Mouse (Mus musculus) heart, embryonic 12.5 days (tissue): ENCODE data around the gene Rabgap1l. TPM values are rescaled to one million over a fixed set of nuclear protein-coding genes. Genes with fewer than 3 reads are reported as not detected.
A peak's percentile ranks its signal among the peaks of the same experiment; 100 is the strongest.

Experiments used
- ATAC-seq: fragments of 200-750 bp; cut with Nextera tagmentation; 2 replicates; pipeline ENCODE4 v1.8.0; 2017; ENCODE audit warnings: moderate TSS enrichment, moderate library complexity; ENCODE audit not compliant: insufficient number of reproducible peaks, low FRiP score
- H3K27ac ChIP-seq: fragments of 300-500 bp; sonication (generic); 2 replicates; pipeline ENCODE4 v1.5.1; 2016; ENCODE audit warnings: mild to moderate bottlenecking, moderate library complexity; ENCODE audit not compliant: poor library complexity, severe bottlenecking
- H3K27me3 ChIP-seq: fragments of 300-500 bp; sonication (generic); replicated peaks from 2 replicates; pipeline ENCODE4 v1.6.1; 2016; ENCODE audit warnings: mild to moderate bottlenecking, moderate library complexity
- H3K36me3 ChIP-seq: fragments of 300-500 bp; sonication (generic); 2 replicates; pipeline ENCODE4 v1.6.1; 2016; ENCODE audit warnings: mild to moderate bottlenecking, moderate library complexity
- H3K4me1 ChIP-seq: fragments of 300-500 bp; sonication (generic); replicated peaks from 2 replicates; pipeline ENCODE4 v1.6.1; 2016; ENCODE audit warnings: mild to moderate bottlenecking
- H3K4me2 ChIP-seq: fragments of 300-500 bp; sonication (generic); 2 replicates; pipeline ENCODE4 v1.6.1; 2016; ENCODE audit warnings: mild to moderate bottlenecking, moderate library complexity
- H3K4me3 ChIP-seq: fragments of 300-500 bp; sonication (generic); 2 replicates; pipeline ENCODE4 v1.5.1; 2016; ENCODE audit warnings: mild to moderate bottlenecking
- H3K9ac ChIP-seq: fragments of 300-500 bp; sonication (generic); 2 replicates; pipeline ENCODE4 v1.6.1; 2016; ENCODE audit warnings: mild to moderate bottlenecking, moderate library complexity
- H3K9me3 ChIP-seq: fragments of 300-500 bp; sonication (generic); replicated peaks from 2 replicates; pipeline ENCODE4 v1.6.1; 2016; ENCODE audit warnings: mild to moderate bottlenecking, moderate library complexity
- WGBS: fragments of 180-500 bp; shearing (Covaris S2); methylation state at CpG from one replicate; pipeline ENCODE4 v1.1.7; 2016; 5-methylcytosine and 5-hydroxymethylcytosine counted together
- polyA plus RNA-seq: library from polyadenylated mRNA; unstranded; fragments of >200 nt; fragmentation: Nextera tagmentation; extraction: Ambion mirVana; gene quantifications from 2 replicates; pipeline ENCODE4 v1.2.1, GENCODE M21; 2016

The Rabgap1l gene
- 79.7 and 81.0 TPM in 2 replicates for polyA plus RNA-seq

- peak within 1 kb of the TSS; percentile 75 for H3K4me2 ChIP-seq
- WGBS, result under 1% methylated on average over 50 of the region's 67 CpGs
- H3K9me3 ChIP-seq, result peaks cover 3% of the 10 kb centered on the region; the same call in 1 of the 2 replicates
- no peaks in the 10 kb centered on the region for H3K4me1 ChIP-seq
- peak within 1 kb of the TSS; percentile 91 for H3K4me3 ChIP-seq
- no peaks in the 10 kb centered on the region for H3K36me3 ChIP-seq
- peak within 1 kb of the TSS; percentile 88 for H3K27ac ChIP-seq
- no peaks in the 10 kb centered on the region for H3K27me3 ChIP-seq
- ATAC-seq, result peak; percentile 98
- H3K9ac ChIP-seq, result peak within 1 kb of the TSS; percentile 87
These were observed at the start of gene Rabgap1l for GRCm38 (mm10) chr1:160792686-160793355. TSS of gene Rabgap1l (minus strand) at chr1:160793211.

GRCm38 (mm10) chr1:160842567-160842966, 49.6 kb upstream of the Rabgap1l start:
- Histone ChIP-seq H3K27me3 (no peaks in the 10 kb centered on the region), H3K4me1 (peaks cover 9% of the 10 kb centered on the region), H3K4me2 (no peak overlapping the region), H3K9ac (no peak overlapping the region), H3K4me3 (no peak overlapping the region), H3K36me3 (no peaks in the 10 kb centered on the region), H3K27ac (no peak overlapping the region), H3K9me3 (no peaks in the 10 kb centered on the region)
- no peak for ATAC-seq
- 67% methylated on average over 10 of the region's 10 CpGs for WGBS

GRCm38 (mm10) chr1:160840618-160841017, 47.6 kb upstream of the Rabgap1l start:
- H3K4me3 ChIP-seq, result no peak overlapping the region
- ATAC-seq, result no peak
- no peak overlapping the region for H3K9ac ChIP-seq
- no peaks in the 10 kb centered on the region for H3K9me3 ChIP-seq
- no peaks in the 10 kb centered on the region for H3K27me3 ChIP-seq
- H3K27ac ChIP-seq, result no peak overlapping the region
- no peak overlapping the region for H3K4me2 ChIP-seq
- no peaks in the 10 kb centered on the region for H3K36me3 ChIP-seq
- peaks cover 9% of the 10 kb centered on the region for H3K4me1 ChIP-seq
- WGBS, result 54% methylated on average over 5 of the region's 5 CpGs

GRCm38 (mm10) chr1:160839095-160839494, 46.1 kb upstream of the Rabgap1l start:
- Histone ChIP-seq H3K27me3 (no peaks in the 10 kb centered on the region), H3K36me3 (no peaks in the 10 kb centered on the region), H3K4me1 (peaks cover 9% of the 10 kb centered on the region), H3K9ac (no peak overlapping the region), H3K4me2 (no peak overlapping the region), H3K27ac (no peak overlapping the region), H3K9me3 (no peaks in the 10 kb centered on the region), H3K4me3 (no peak overlapping the region)
- whole genome bisulfite sequencing, result 45% methylated on average over 4 of the region's 4 CpGs
- no peak for ATAC-seq

- 92% methylated on average over 1 of the region's 1 CpGs for WGBS
- H3K4me2 ChIP-seq, result no peak overlapping the region
These were observed 41.4 kb upstream of the Rabgap1l start for GRCm38 (mm10) chr1:160834446-160834845.

GRCm38 (mm10) chr1:160832267-160833021, 39.4 kb upstream of the Rabgap1l start:
- Histone ChIP-seq H3K4me2 (peak overlapping the region; percentile 13; the same call in 1 of the 2 replicates), H3K27me3 (no peaks in the 10 kb centered on the region), H3K4me1 (peaks cover 8% of the 10 kb centered on the region), H3K27ac (peak overlapping the region; percentile 58), H3K36me3 (no peaks in the 10 kb centered on the region), H3K4me3 (no peak overlapping the region), H3K9me3 (no peaks in the 10 kb centered on the region), H3K9ac (no peak overlapping the region)
- ATAC-seq, result no peak
- 63% methylated on average over 9 of the region's 9 CpGs for WGBS

More at GRCm38 (mm10) chr1:160834446-160834845, 41.4 kb upstream of the Rabgap1l start:
- H3K27me3 ChIP-seq, result no peaks in the 10 kb centered on the region
- H3K9me3 ChIP-seq, result no peaks in the 10 kb centered on the region
- H3K9ac ChIP-seq, result no peak overlapping the region
- peaks cover 18% of the 10 kb centered on the region for H3K4me1 ChIP-seq
- ATAC-seq, result no peak
- no peak overlapping the region for H3K4me3 ChIP-seq
- no peak overlapping the region for H3K27ac ChIP-seq
- no peaks in the 10 kb centered on the region for H3K36me3 ChIP-seq

GRCm38 (mm10) chr1:160830608-160831498, 37.8 kb upstream of the Rabgap1l start:
- Histone ChIP-seq H3K9ac (no peak overlapping the region), H3K4me1 (peaks cover 8% of the 10 kb centered on the region), H3K36me3 (no peaks in the 10 kb centered on the region), H3K4me3 (no peak overlapping the region), H3K27me3 (no peaks in the 10 kb centered on the region), H3K4me2 (no peak overlapping the region), H3K9me3 (no peaks in the 10 kb centered on the region), H3K27ac (no peak overlapping the region)
- no peak for ATAC-seq
- 87% methylated on average over 8 of the region's 8 CpGs for WGBS

GRCm38 (mm10) chr1:160825441-160825856, 32.4 kb upstream of the Rabgap1l start:
- no peak overlapping the region for H3K4me3 ChIP-seq
- H3K27me3 ChIP-seq, result no peaks in the 10 kb centered on the region
- peaks cover 7% of the 10 kb centered on the region; the same call in 1 of the 2 replicates for H3K4me1 ChIP-seq
- 11% methylated on average over 3 of the region's 3 CpGs for WGBS
- no peaks in the 10 kb centered on the region for H3K36me3 ChIP-seq
- H3K4me2 ChIP-seq, result no peak overlapping the region
- ATAC-seq, result peak; percentile 88
- H3K9ac ChIP-seq, result no peak overlapping the region
- peak overlapping the region; percentile 75; the same call in 1 of the 2 replicates for H3K27ac ChIP-seq
- no peaks in the 10 kb centered on the region for H3K9me3 ChIP-seq

GRCm38 (mm10) chr1:160823638-160824037, 30.6 kb upstream of the Rabgap1l start:
- WGBS, result 90% methylated on average over 3 of the region's 3 CpGs
- H3K27me3 ChIP-seq, result no peaks in the 10 kb centered on the region
- H3K9ac ChIP-seq, result no peak overlapping the region
- no peaks in the 10 kb centered on the region for H3K36me3 ChIP-seq
- H3K4me1 ChIP-seq, result peaks cover 7% of the 10 kb centered on the region; the same call in 1 of the 2 replicates
- no peaks in the 10 kb centered on the region for H3K9me3 ChIP-seq
- no peak overlapping the region for H3K27ac ChIP-seq
- ATAC-seq, result no peak
- H3K4me2 ChIP-seq, result no peak overlapping the region
- no peak overlapping the region for H3K4me3 ChIP-seq

- Histone ChIP-seq H3K36me3 (no peaks in the 10 kb centered on the region), H3K4me2 (no peak overlapping the region), H3K4me3 (no peak overlapping the region), H3K9ac (no peak overlapping the region), H3K27me3 (no peaks in the 10 kb centered on the region), H3K9me3 (no peaks in the 10 kb centered on the region), H3K27ac (no peak overlapping the region), H3K4me1 (peaks cover 22% of the 10 kb centered on the region)
- WGBS, result 86% methylated on average over 5 of the region's 5 CpGs
- no peak for ATAC-seq
These were observed 21.2 kb upstream of the Rabgap1l start for GRCm38 (mm10) chr1:160814198-160814597.
